Mouse (Mus musculus) neural tube, embryonic 10.5 days (tissue): ENCODE results near the gene Pnmal2.
"Not testable (repeated sequence)": the region's sequence is repeated elsewhere in the genome, so short reads cannot be mapped to it uniquely, and the experiment has no call there.

Experiments
- DNase-seq: peaks from one replicate; pipeline ENCODE4 v3.0.0-alpha.2; 2017; ENCODE audit warnings: low spot score; ENCODE audit errors: extremely low spot score

The Pnmal2 gene

GRCm38 (mm10) chr7:16940292-16940691 lies 4.2 kb upstream of the Pnmal2 start:
- DNase-seq, result no peak

- no peak for DNase-seq
Measured at GRCm38 (mm10) chr7:16942861-16943260, 1.6 kb upstream of the Pnmal2 start.

GRCm38 (mm10) chr7:16944808-16945315 lies 380 bp downstream of the Pnmal2 start:
- no peak for DNase-seq

- peak; percentile 41 for DNase-seq
Measured at GRCm38 (mm10) chr7:16945419-16945818, 937 bp downstream of the Pnmal2 start.

GRCm38 (mm10) chr7:16946441-16947348 lies 2.2 kb downstream of the Pnmal2 start:
- peak; percentile 53 for DNase-seq

GRCm38 (mm10) chr7:16947349-16947895 lies 2.9 kb downstream of the Pnmal2 start:
- DNase-seq, result no peak

GRCm38 (mm10) chr7:16947959-16948361 lies 3.5 kb downstream of the Pnmal2 start:
- DNase-seq, result peak; percentile 26

- DNase-seq, result no peak
Measured at GRCm38 (mm10) chr7:16948923-16949458, 4.5 kb downstream of the Pnmal2 start.

- peak; percentile 85 for DNase-seq
Measured at GRCm38 (mm10) chr7:16949908-16950841, 5.7 kb downstream of the Pnmal2 start.

GRCm38 (mm10) chr7:16950861-16951635 lies 6.6 kb downstream of the Pnmal2 start:
- peak; percentile 77 for DNase-seq

GRCm38 (mm10) chr7:16953776-16954175 lies 9.3 kb downstream of the Pnmal2 start:
- not testable (repeated sequence) for DNase-seq

GRCm38 (mm10) chr7:16955712-16956111 lies 11.2 kb downstream of the Pnmal2 start:
- no peak for DNase-seq

- DNase-seq, result no peak
Measured at GRCm38 (mm10) chr7:16956410-16957265, 12.2 kb downstream of the Pnmal2 start.

- DNase-seq, result peak; percentile 90
Measured at GRCm38 (mm10) chr7:16959539-16960187, 15.2 kb downstream of the Pnmal2 start, which contains the start of gene Pnmal1. TSS of gene Pnmal1 (plus strand) at chr7:16959679.

- no peak for DNase-seq
Measured at GRCm38 (mm10) chr7:16961678-16962077, 17.2 kb downstream of the Pnmal2 start.

GRCm38 (mm10) chr7:16968414-16968813 lies 23.9 kb downstream of the Pnmal2 start:
- DNase-seq, result no peak

- DNase-seq, result no peak
Measured at GRCm38 (mm10) chr7:16971160-16971559, 26.7 kb downstream of the Pnmal2 start.

- DNase-seq, result no peak
Measured at GRCm38 (mm10) chr7:16974018-16974417, 29.5 kb downstream of the Pnmal2 start.

GRCm38 (mm10) chr7:16976298-16976697 lies 31.8 kb downstream of the Pnmal2 start:
- DNase-seq, result no peak
